ENCODE assay signal across 9 mouse cellular contexts in genomic region chr11:69257807-69258206, GRCm38 (mm10). TPM values are rescaled to one million over a fixed set of nuclear protein-coding genes. Genes with fewer than 3 reads are reported as not detected.
A peak's percentile ranks its signal among the peaks of the same experiment; 100 is the strongest.
DNase-seq lines count a peak whose midpoint lies in the region; ATAC-seq and TF ChIP-seq lines count a peak whose summit lies in the region.
"Had no signal": no experiment of that assay in that cellular context is flagged by ENCODE, and none has a peak within 500 bp of the region (broad histone marks: within the 10 kb centered on the region; RNA-seq: fewer than 3 reads in every experiment).

No protein-coding gene starts in this region.

- H3K9me3 ChIP-seq in heart, postnatal 0 days (replicated peaks; ENCODE audit: control insufficient read depth, low read length), result no peaks in the 10 kb centered on the region
- no peaks in the 10 kb centered on the region for H3K9me3 ChIP-seq in heart, embryonic 12.5 days (replicated peaks)

- H3K27ac ChIP-seq in heart, postnatal 0 days (ENCODE audit: low read depth), result peak overlapping the region; percentile 56; the same call in 1 of the 2 replicates
- no peak overlapping the region for H3K27ac ChIP-seq in heart, embryonic 12.5 days (ENCODE audit: poor library complexity, severe bottlenecking)

- peak overlapping the region; percentile 33 for H3K4me3 ChIP-seq in heart, postnatal 0 days (ENCODE audit: low read depth, low read length)
- H3K4me3 ChIP-seq in heart, embryonic 12.5 days, result no peak overlapping the region

- WGBS in heart, postnatal 0 days, result 46% methylated on average over 4 of the region's 4 CpGs
- WGBS in heart, embryonic 12.5 days, result 50% methylated on average over 4 of the region's 4 CpGs

- no peak overlapping the region; the same call in 1 of the 2 replicates for H3K9ac ChIP-seq in heart, postnatal 0 days (replicated peaks; ENCODE audit: low read depth, low read length)
- H3K9ac ChIP-seq in heart, embryonic 12.5 days, result no peak overlapping the region

- no peak for TF ChIP-seq EP300 in heart, postnatal 0 days (IDR thresholded peaks at IDR 0.05; ENCODE audit: low read depth)

- DNase-seq in heart, postnatal 0 days (ENCODE audit: low spot score), result peak; percentile 36
- DNase-seq in 3T3-L1 (ENCODE audit: low read depth, low spot score) (peak; percentile 86), MN1 (ENCODE audit: low spot score) (peak; percentile 75)
- DNase-seq in forelimb bud, embryonic 11.5 days (ENCODE audit: low read depth, low spot score), result peak; percentile 71
- no peak for DNase-seq in spleen, adult 18-20 months

- H3K36me3 ChIP-seq in heart, postnatal 0 days (replicated peaks; ENCODE audit: control insufficient read depth, insufficient read depth, low read length), result no peaks in the 10 kb centered on the region
- no peaks in the 10 kb centered on the region for H3K36me3 ChIP-seq in heart, embryonic 12.5 days

- no peaks in the 10 kb centered on the region; the same call in none of the 2 replicates for H3K4me1 ChIP-seq in heart, postnatal 0 days (ENCODE audit: control insufficient read depth, insufficient read depth)
- H3K4me1 ChIP-seq in heart, embryonic 12.5 days (replicated peaks), result peaks cover 10% of the 10 kb centered on the region

- H3K4me2 ChIP-seq in heart, postnatal 0 days (ENCODE audit: low read depth, low read length), result peak overlapping the region; percentile 47
- H3K4me2 ChIP-seq in heart, embryonic 12.5 days, result no peak overlapping the region

- H3K27me3 ChIP-seq in heart, postnatal 0 days (ENCODE audit: control insufficient read depth, insufficient read depth, low read length), result no peaks in the 10 kb centered on the region
- 0 out of 2 replicates have a peak, but pooled peaks cover 5% of the 10 kb centered on the region for H3K27me3 ChIP-seq in heart, embryonic 12.5 days (replicated peaks)

- peak; percentile 52; the same call in 1 of the 2 replicates for ATAC-seq in heart, postnatal 0 days (ENCODE audit: insufficient read depth, low read depth)
- no peak for ATAC-seq in heart, embryonic 12.5 days (ENCODE audit: insufficient number of reproducible peaks, low FRiP score)
- 0 out of 2 replicates have a peak, but pooled peaks have one; percentile 23 for ATAC-seq in monocyte, adult 5-6 weeks (replicated peaks; ENCODE audit: insufficient number of reproducible peaks, low FRiP score, low TSS enrichment, poor library complexity, severe bottlenecking)
- ATAC-seq in frontal cortex, adult (ENCODE audit: low TSS enrichment), result no peak

- peak; percentile 50 for TF ChIP-seq CTCF in heart, postnatal 0 days (IDR thresholded peaks at IDR 0.05; ENCODE audit: low read depth)

RNA-seq across cellular contexts. Expression of gene Gucy2e, which starts 21.0 kb away (rescaled TPM):
- 0.27 TPM in 1 of 2 replicates, not detected in the other for total RNA-seq in heart, postnatal 0 days (2014; rRNA removed; ENCODE audit: low replicate concordance)
- 0.07 and 0.15 TPM in 2 replicates for polyA plus RNA-seq in heart, postnatal 0 days (2015; fragmentation: Nextera tagmentation; extraction: Ambion mirVana)
- polyA plus RNA-seq in heart, embryonic 12.5 days (2016; fragmentation: Nextera tagmentation; extraction: Ambion mirVana), result 0.15 and 0.17 TPM in 2 replicates
- 0.32 TPM in 1 of 3 replicates, not detected in the others for total RNA-seq in monocyte, adult 5-6 weeks (2017)
- polyA plus RNA-seq: liver, embryonic 16.5 days had no signal

Comparison
In these comparisons a context has a peak if more than half of its experiments do, and no peak if none do; other contexts are left out.
1. ATAC-seq: peak in heart, postnatal 0 days (single experiment) and monocyte, adult 5-6 weeks (single experiment); none in heart, embryonic 12.5 days (single experiment) and frontal cortex, adult (single experiment).
2. DNase-seq: peak in heart, postnatal 0 days (single experiment), 3T3-L1 (single experiment), MN1 (single experiment) and forelimb bud, embryonic 11.5 days (single experiment); none in spleen, adult 18-20 months (0 of 2).